Mouse (Mus musculus) megakaryocyte, embryonic 14.5 days (primary cell): ENCODE data around the gene Gtf2i.

Experiments used
- FLI1 ChIP-seq: IDR thresholded peaks from 2 replicates; pipeline ENCODE4 v1.6.1; 2012; ENCODE audit warnings: low read length, inconsistent platforms, mixed read lengths
- GATA1 ChIP-seq: IDR thresholded peaks from 3 replicates; pipeline ENCODE4 v1.6.1; 2012; ENCODE audit warnings: mixed read lengths, low read length, inconsistent platforms, borderline replicate concordance

DNA sequence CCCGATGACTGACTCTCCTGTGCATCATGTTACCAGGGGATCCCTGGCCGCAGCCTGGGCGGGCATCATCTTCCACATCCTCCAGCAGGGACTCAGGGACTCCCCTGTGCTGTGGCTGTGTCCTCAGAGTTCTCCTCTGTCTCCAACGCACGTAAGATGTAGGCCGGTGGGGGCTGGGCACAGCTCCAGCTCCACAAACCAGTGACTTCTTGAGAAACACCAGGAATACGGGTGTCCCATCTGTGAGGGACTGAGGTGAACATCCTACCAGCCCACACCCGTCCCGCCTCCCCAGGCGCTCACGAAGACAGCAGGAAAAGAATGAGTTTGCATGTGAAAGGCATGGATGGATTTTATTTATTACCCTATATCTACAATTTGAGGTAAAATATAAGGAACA lies 77.1 kb downstream of the Gtf2i start:
- TF ChIP-seq GATA1, result no peak
- no peak for TF ChIP-seq FLI1
